Comparison of ENCODE assay signal across 22 mouse cellular contexts in the genomic region with DNA sequence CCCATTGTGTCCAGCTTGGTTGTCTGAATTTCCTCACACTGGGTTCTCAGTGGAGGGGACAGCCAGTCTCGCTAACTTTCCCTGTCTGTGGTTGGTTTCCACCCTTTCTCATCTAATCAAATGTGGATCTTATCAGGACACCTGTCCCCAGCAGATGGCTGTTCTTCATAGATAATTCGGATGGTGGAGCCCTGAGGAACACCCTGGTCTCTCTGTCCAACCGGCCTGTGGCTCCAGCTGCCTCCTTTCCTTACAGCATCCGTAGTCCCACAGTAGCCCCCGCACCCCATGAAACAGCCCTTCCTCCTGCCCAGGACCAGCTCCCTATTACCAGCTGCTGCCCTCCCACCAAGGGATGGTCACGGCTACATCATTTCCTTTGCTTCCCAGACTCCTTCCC. TPM values are rescaled to one million over a fixed set of nuclear protein-coding genes. Genes with fewer than 3 reads are reported as not detected.
DNase-seq lines count a peak whose midpoint lies in the region; ATAC-seq lines count a peak whose summit lies in the region.
"Had no signal": no experiment of that assay in that cellular context is flagged by ENCODE, and none has a peak within 500 bp of the region (broad histone marks: within the 10 kb centered on the region; RNA-seq: fewer than 3 reads in every experiment).

No protein-coding gene starts in this region.

- peak overlapping the region; percentile 50 for H3K9ac ChIP-seq in liver, embryonic 13.5 days
- H3K9ac ChIP-seq in hindbrain, embryonic 11.5 days (ENCODE audit: low read depth, low read length), result no peak overlapping the region
- H3K9ac ChIP-seq: heart, embryonic 15.5 days; limb, embryonic 12.5 days; lung, embryonic 14.5 days; neural tube, embryonic 12.5 days had no signal

- no peaks in the 10 kb centered on the region for H3K27me3 ChIP-seq in liver, embryonic 13.5 days
- no peaks in the 10 kb centered on the region for H3K27me3 ChIP-seq in hindbrain, embryonic 11.5 days (ENCODE audit: control insufficient read depth, insufficient read depth, low read length)
- H3K27me3 ChIP-seq: heart, embryonic 15.5 days; limb, embryonic 12.5 days had no signal

- 15% methylated on average over 6 of the region's 6 CpGs for WGBS in liver, embryonic 13.5 days (ENCODE audit: insufficient replicate concordance)
- 81% methylated on average over 6 of the region's 6 CpGs for WGBS in hindbrain, embryonic 11.5 days

- DNase-seq in spleen, postnatal 4 days (ENCODE audit: low spot score in 2 of 2), result peak; percentile 45 to 69
- no peak for DNase-seq in spleen, postnatal 14 days (ENCODE audit: low spot score in 2 of 2)
- DNase-seq in c-Kit-positive CD71-positive TER-119-positive erythroid progenitor cells, embryonic 14.5 days (ENCODE audit: low spot score), result peak; percentile 68
- peak; percentile 53 for DNase-seq in liver, embryonic 13.5 days
- no peak for DNase-seq in thymus, postnatal 14 days
- no peak for DNase-seq in T-cell, adult 2 months (ENCODE audit: low spot score)
- DNase-seq in hindbrain, embryonic 11.5 days (ENCODE audit: low spot score), result no peak
- DNase-seq: adrenal gland, postnatal 14 days; cerebellum, adult 2 months; gastrocnemius, postnatal 14 days; heart, adult 18-20 months; kidney, adult 18-20 months; lung, embryonic 14.5 days; lung, postnatal 36 days had no signal

- peak overlapping the region; percentile 92 for H3K27ac ChIP-seq in liver, embryonic 13.5 days
- no peak overlapping the region for H3K27ac ChIP-seq in hindbrain, embryonic 11.5 days (ENCODE audit: low read depth, low read length)
- H3K27ac ChIP-seq: embryonic facial prominence, embryonic 10.5 days; heart, embryonic 15.5 days; hindbrain, embryonic 10.5 days; kidney, postnatal 0 days; limb, embryonic 12.5 days; neural tube, embryonic 12.5 days had no signal

- ATAC-seq in liver, embryonic 13.5 days (ENCODE audit: low read depth), result peak; percentile 74
- ATAC-seq in hindbrain, embryonic 11.5 days (ENCODE audit: low FRiP score), result no peak
- ATAC-seq: forebrain, embryonic 14.5 days had no signal

- H3K4me2 ChIP-seq in liver, embryonic 13.5 days, result peak overlapping the region; percentile 65
- no peak overlapping the region for H3K4me2 ChIP-seq in hindbrain, embryonic 11.5 days (replicated peaks; ENCODE audit: low read depth, low read length)
- H3K4me2 ChIP-seq: heart, embryonic 15.5 days; limb, embryonic 12.5 days; lung, embryonic 14.5 days; midbrain, embryonic 11.5 days; neural tube, embryonic 12.5 days had no signal

- peaks cover 94% of the 10 kb centered on the region for H3K4me1 ChIP-seq in liver, embryonic 13.5 days (replicated peaks)
- H3K4me1 ChIP-seq in hindbrain, embryonic 11.5 days (replicated peaks; ENCODE audit: control insufficient read depth, insufficient read depth, low read length), result peaks cover 3% of the 10 kb centered on the region; the same call in 1 of the 2 replicates

- peak overlapping the region; percentile 33 for H3K4me3 ChIP-seq in liver, embryonic 13.5 days (replicated peaks)
- H3K4me3 ChIP-seq in hindbrain, embryonic 11.5 days (ENCODE audit: low read depth, low read length), result no peak overlapping the region
- H3K4me3 ChIP-seq: embryonic facial prominence, embryonic 10.5 days; heart, embryonic 15.5 days; hindbrain, embryonic 10.5 days; limb, embryonic 12.5 days; neural tube, embryonic 12.5 days had no signal

- H3K36me3 ChIP-seq in liver, embryonic 13.5 days, result no peaks in the 10 kb centered on the region
- no peaks in the 10 kb centered on the region for H3K36me3 ChIP-seq in hindbrain, embryonic 11.5 days (ENCODE audit: control insufficient read depth, insufficient read depth, low read length)
- H3K36me3 ChIP-seq: embryonic facial prominence, embryonic 10.5 days; heart, embryonic 15.5 days; hindbrain, embryonic 10.5 days; limb, embryonic 12.5 days; neural tube, embryonic 12.5 days had no signal

- no peaks in the 10 kb centered on the region for H3K9me3 ChIP-seq in liver, embryonic 13.5 days (replicated peaks)
- H3K9me3 ChIP-seq in hindbrain, embryonic 11.5 days (ENCODE audit: control insufficient read depth, low read length), result no peaks in the 10 kb centered on the region
- H3K9me3 ChIP-seq: embryonic facial prominence, embryonic 10.5 days; heart, embryonic 15.5 days; hindbrain, embryonic 10.5 days; limb, embryonic 12.5 days; neural tube, embryonic 12.5 days had no signal

RNA-seq across cellular contexts. Expression of a gene that starts 5.2 kb away (rescaled TPM):
- polyA plus RNA-seq in liver, embryonic 13.5 days (2015; fragmentation: Nextera tagmentation; extraction: Ambion mirVana), result 7.0 and 9.2 TPM in 2 replicates
- polyA plus RNA-seq in hindbrain, embryonic 11.5 days (2014; fragmentation: Nextera tagmentation; extraction: Ambion mirVana), result 12.5 and 14.3 TPM in 2 replicates

RNA-seq across cellular contexts. Expression of a gene that starts 35.7 kb away (rescaled TPM):
- 0.38 and 0.50 TPM in 2 replicates for polyA plus RNA-seq in liver, embryonic 13.5 days (2015; fragmentation: Nextera tagmentation; extraction: Ambion mirVana)
- polyA plus RNA-seq in hindbrain, embryonic 11.5 days (2014; fragmentation: Nextera tagmentation; extraction: Ambion mirVana), result 0.88 and 1.2 TPM in 2 replicates

Comparison
In these comparisons a context has a peak if more than half of its experiments do, and no peak if none do; other contexts are left out.
1. DNase-seq: peak in spleen, postnatal 4 days (2 of 2), c-Kit-positive CD71-positive TER-119-positive erythroid progenitor cells, embryonic 14.5 days (single experiment) and liver, embryonic 13.5 days (single experiment); none in spleen, postnatal 14 days (0 of 2), thymus, postnatal 14 days (single experiment), T-cell, adult 2 months (single experiment) and hindbrain, embryonic 11.5 days (single experiment).